Mouse (Mus musculus) hindbrain, embryonic 13.5 days (tissue): ENCODE data around the gene Dmwd. TPM values are rescaled to one million over a fixed set of nuclear protein-coding genes. Genes with fewer than 3 reads are reported as not detected.

Experiments used
- ATAC-seq: fragments of 200-750 bp; cut with Nextera tagmentation; 2 replicates; pipeline ENCODE4 v1.8.0; 2017; ENCODE audit warnings: moderate TSS enrichment; ENCODE audit not compliant: low FRiP score
- H3K27ac ChIP-seq: fragments of 300-500 bp; sonication (generic); 2 replicates; pipeline ENCODE4 v1.5.1; 2015; ENCODE audit warnings: inconsistent platforms, mild to moderate bottlenecking, moderate library complexity
- H3K27me3 ChIP-seq: fragments of 300-500 bp; sonication (generic); 2 replicates; pipeline ENCODE4 v1.6.1; 2015; ENCODE audit warnings: mild to moderate bottlenecking, inconsistent platforms
- H3K36me3 ChIP-seq: fragments of 300-500 bp; sonication (generic); 2 replicates; pipeline ENCODE4 v1.6.1; 2015; ENCODE audit warnings: mild to moderate bottlenecking, inconsistent platforms
- H3K4me1 ChIP-seq: fragments of 300-500 bp; sonication (generic); replicated peaks from 2 replicates; pipeline ENCODE4 v1.6.1; 2015; ENCODE audit warnings: inconsistent platforms
- H3K4me2 ChIP-seq: fragments of 300-500 bp; sonication (generic); 2 replicates; pipeline ENCODE4 v1.6.1; 2015; ENCODE audit warnings: inconsistent platforms, mild to moderate bottlenecking, moderate library complexity
- H3K4me3 ChIP-seq: fragments of 300-500 bp; sonication (generic); 2 replicates; pipeline ENCODE4 v1.5.1; 2015; ENCODE audit warnings: mild to moderate bottlenecking, inconsistent platforms
- H3K9ac ChIP-seq: fragments of 300-500 bp; sonication (generic); 2 replicates; pipeline ENCODE4 v1.6.1; 2015; ENCODE audit warnings: mild to moderate bottlenecking, inconsistent platforms
- H3K9me3 ChIP-seq: fragments of 300-500 bp; sonication (generic); 2 replicates; pipeline ENCODE4 v1.6.1; 2016; ENCODE audit warnings: inconsistent platforms
- WGBS: fragments of 180-500 bp; shearing (Covaris S2); methylation state at CpG from one replicate; pipeline ENCODE4 v1.1.7; 2015; 5-methylcytosine and 5-hydroxymethylcytosine counted together
- polyA plus RNA-seq: library from polyadenylated mRNA; unstranded; fragments of >200 nt; fragmentation: Nextera tagmentation; extraction: Ambion mirVana; gene quantifications from 2 replicates; pipeline ENCODE4 v1.2.1, GENCODE M21; 2015

Dmwd gene
- polyA plus RNA-seq, 1 experiment from 2014 or later: 25.6 TPM

DNA sequence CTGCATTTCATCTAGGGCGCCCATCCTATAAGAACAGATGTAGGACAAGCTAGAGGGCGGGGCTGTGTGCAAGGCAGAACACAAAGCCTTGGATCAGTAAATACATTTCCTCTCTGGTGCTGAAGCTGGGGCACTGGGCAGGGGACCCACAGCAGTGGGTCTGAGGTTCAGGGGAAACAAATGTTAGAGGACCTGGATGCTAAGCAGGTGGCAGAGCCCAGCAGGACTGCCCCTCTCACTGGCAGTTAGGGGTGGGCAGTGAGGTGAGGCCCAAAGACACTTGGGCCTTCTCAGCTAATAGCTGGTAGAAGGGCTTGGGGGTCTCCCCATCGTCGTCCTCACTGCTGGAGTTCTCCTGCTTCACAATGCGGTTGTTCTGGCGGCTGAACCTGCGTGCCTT, 22.8 kb downstream of the Dmwd start:
- Histone ChIP-seq H3K4me1 (peaks cover 35% of the 10 kb centered on the region), H3K27me3 (peaks cover 27% of the 10 kb centered on the region), H3K27ac (no peak overlapping the region), H3K4me3 (no peak overlapping the region), H3K4me2 (no peak overlapping the region), H3K9me3 (no peaks in the 10 kb centered on the region), H3K9ac (no peak overlapping the region), H3K36me3 (no peaks in the 10 kb centered on the region)
- no peak for ATAC-seq
- WGBS: 62% methylated on average over 7 of the region's 7 CpGs

DNA sequence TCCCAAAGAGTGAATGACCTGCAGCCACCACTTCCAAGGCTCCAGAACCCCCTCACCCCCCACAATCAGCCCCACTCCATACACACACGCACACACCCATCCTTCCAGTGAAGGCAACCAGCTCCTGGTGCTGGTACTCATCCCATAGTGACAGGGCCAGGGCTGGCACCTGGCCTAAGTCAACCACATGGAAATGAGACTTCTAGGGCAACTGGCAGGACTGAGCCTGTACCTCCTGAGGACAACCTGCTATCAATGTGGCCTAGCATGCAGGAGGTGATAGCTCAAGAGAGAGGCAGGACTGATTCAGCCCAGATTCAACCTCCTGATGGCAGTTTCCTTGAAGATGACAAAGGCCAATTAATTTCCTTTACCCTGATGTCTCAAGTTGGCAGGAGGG, 24.3 kb downstream of the Dmwd start:
- H3K27ac ChIP-seq: no peak overlapping the region
- no peaks in the 10 kb centered on the region for H3K9me3 ChIP-seq
- no peaks in the 10 kb centered on the region for H3K36me3 ChIP-seq
- no peak overlapping the region for H3K4me2 ChIP-seq
- no peak for ATAC-seq
- H3K9ac ChIP-seq: no peak overlapping the region
- WGBS: 91% methylated on average over 1 of the region's 1 CpGs
- H3K4me3 ChIP-seq: no peak overlapping the region
- H3K4me1 ChIP-seq: peaks cover 21% of the 10 kb centered on the region
- H3K27me3 ChIP-seq: peaks cover 13% of the 10 kb centered on the region

DNA sequence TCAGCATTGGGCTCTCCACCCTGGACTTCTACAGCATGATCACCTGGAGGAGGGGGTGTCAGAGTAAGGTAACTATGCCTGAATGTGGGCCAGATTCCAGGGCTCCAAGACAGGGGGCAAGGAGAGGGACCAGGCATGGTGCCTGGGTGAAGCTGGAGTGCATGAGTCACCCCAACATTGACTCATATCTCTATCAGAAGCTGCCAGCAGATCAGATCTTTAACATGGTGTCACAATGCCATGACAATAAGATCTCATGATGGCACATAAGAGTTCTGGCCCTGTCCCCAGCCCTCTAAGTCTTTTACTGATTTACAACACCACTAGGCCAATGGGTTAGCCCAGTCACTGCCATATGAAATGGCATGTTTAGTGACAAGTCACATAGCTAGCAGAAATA, 27.7 kb downstream of the Dmwd start:
- Histone ChIP-seq H3K27me3 (no peaks in the 10 kb centered on the region), H3K4me2 (no peak overlapping the region), H3K4me3 (no peak overlapping the region), H3K9ac (no peak overlapping the region), H3K9me3 (no peaks in the 10 kb centered on the region), H3K4me1 (no peaks in the 10 kb centered on the region; the same call in 1 of the 2 replicates), H3K36me3 (no peaks in the 10 kb centered on the region), H3K27ac (no peak overlapping the region)
- ATAC-seq: no peak

DNA sequence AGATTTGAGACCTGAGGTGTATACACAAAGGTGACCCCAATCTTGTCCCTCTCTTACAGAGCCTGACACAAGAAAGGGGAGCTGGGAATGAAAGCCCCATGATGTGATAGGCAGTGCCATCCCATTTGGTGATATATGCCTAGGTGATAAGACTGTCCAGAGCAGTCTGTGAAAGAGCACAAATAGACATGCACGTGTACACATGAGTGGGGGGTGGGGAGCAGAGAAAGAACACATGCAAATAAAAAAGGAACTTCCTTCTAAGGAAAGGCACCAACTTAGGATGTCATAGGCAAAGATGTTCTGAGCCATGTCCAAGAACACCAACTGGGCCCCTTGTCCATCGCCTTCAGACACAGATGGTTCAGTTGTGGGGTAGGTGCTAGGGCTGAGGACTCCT, 28.5 kb downstream of the Dmwd start:
- H3K27me3 ChIP-seq: no peaks in the 10 kb centered on the region
- no peak overlapping the region for H3K4me3 ChIP-seq
- no peak overlapping the region for H3K27ac ChIP-seq
- no peak overlapping the region for H3K9ac ChIP-seq
- ATAC-seq: no peak
- no peaks in the 10 kb centered on the region for H3K36me3 ChIP-seq
- 86% methylated on average over 2 of the region's 2 CpGs for WGBS
- no peak overlapping the region for H3K4me2 ChIP-seq
- H3K9me3 ChIP-seq: no peaks in the 10 kb centered on the region
- no peaks in the 10 kb centered on the region; the same call in 1 of the 2 replicates for H3K4me1 ChIP-seq

DNA sequence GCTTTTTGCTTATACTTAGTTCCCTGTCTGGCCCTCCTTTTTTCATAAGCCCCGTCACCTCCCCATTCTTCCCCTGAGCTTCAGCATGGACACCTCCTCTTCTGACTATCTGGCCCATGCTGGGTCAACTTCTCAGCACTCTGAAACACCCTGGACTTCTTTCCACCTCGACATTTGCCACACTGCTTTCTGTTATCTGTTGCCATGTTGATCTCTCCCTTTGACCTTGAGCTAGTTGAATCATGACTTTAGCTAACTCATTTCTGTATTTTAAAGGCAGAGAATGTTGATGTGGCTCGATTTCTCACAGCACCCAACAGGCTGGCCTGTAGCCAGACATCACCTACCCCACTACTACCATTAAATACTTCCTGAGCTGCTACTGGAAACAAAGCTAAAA, 31.4 kb downstream of the Dmwd start:
- no peak for ATAC-seq
- WGBS: 66% methylated on average over 3 of the region's 3 CpGs
- Histone ChIP-seq H3K4me3 (no peak overlapping the region), H3K4me1 (no peaks in the 10 kb centered on the region; the same call in 1 of the 2 replicates), H3K4me2 (no peak overlapping the region), H3K27ac (no peak overlapping the region), H3K27me3 (0 out of 2 replicates have a peak, but pooled peaks cover 2% of the 10 kb centered on the region), H3K9ac (no peak overlapping the region), H3K9me3 (no peaks in the 10 kb centered on the region), H3K36me3 (no peaks in the 10 kb centered on the region)

DNA sequence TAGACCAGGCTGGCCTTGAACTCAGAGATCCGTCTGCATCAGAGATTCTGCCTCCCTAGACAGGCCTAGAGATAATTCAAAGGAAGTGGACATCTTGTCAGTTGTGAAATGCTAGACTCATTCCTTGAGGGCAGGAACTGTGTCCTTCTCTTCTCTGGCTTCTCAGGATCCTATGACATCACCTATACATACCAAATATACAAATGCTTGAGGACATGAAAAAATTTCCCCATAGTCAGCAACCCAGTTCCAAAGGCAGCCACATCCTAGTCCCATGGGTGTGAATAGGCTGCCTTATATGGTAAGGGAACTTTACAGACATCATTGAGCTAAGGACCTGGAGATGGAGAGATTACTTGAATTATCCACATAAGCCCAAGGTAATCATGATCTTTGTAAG, 33.5 kb downstream of the Dmwd start:
- H3K4me3 ChIP-seq: no peak overlapping the region
- H3K4me2 ChIP-seq: no peak overlapping the region
- no peaks in the 10 kb centered on the region for H3K36me3 ChIP-seq
- no peaks in the 10 kb centered on the region for H3K9me3 ChIP-seq
- no peak overlapping the region for H3K9ac ChIP-seq
- H3K27ac ChIP-seq: no peak overlapping the region
- WGBS: 89% methylated on average over 1 of the region's 1 CpGs
- no peaks in the 10 kb centered on the region for H3K4me1 ChIP-seq
- no peak for ATAC-seq
- peaks cover 7% of the 10 kb centered on the region; the same call in 1 of the 2 replicates for H3K27me3 ChIP-seq

DNA sequence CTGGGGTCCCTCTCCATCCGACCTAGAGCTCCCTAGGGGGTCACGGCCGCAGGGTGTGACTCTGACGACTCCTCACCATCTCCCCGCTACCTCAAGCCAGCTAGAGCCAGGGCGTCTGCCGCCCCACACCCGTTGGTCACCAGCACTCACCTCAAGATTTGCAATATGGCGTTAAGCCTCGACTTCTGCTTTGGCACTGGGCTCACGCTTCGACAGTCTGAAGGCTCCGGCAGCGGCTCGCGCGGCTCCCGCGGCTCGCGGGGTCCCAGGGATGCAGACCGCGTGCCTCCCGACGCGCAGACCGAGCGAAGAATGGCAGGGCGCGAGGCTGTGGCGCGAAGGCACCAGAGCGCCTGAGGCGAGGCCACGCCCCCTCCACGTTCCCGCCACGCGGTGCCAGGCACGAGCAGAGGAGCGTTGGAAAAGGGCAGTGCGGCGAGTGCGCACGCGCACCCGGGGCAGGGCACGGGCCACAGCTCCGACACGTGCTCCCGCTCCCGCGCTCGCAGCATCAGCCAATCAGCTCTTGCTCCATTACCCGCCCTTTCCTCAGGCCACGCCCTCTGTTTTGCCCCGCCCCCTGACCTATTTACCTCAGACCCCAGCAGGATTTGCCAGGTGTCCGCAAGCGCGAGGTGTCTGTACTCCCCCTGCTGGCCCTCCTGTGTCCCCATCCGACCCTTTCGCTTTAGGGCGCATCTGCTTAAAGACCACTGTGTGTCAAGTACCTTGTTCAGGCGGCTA, 42.2 kb downstream of the Dmwd start, which contains the start of gene Gm4969:
Gene Gm4969 (minus strand): TSS at position 341 of the 744 bp plus-strand sequence.
- H3K27me3 ChIP-seq: peaks cover 12% of the 10 kb centered on the region
- peak within 1 kb of the TSS; percentile 56 for H3K4me2 ChIP-seq
- peak; percentile 50 for ATAC-seq
- H3K36me3 ChIP-seq: no peaks in the 10 kb centered on the region
- 19% methylated on average over 64 of the region's 64 CpGs for WGBS
- H3K4me1 ChIP-seq: peaks cover 27% of the 10 kb centered on the region
- peak within 1 kb of the TSS; percentile 15; the same call in 1 of the 2 replicates for H3K27ac ChIP-seq
- peak within 1 kb of the TSS; percentile 34 for H3K4me3 ChIP-seq
- H3K9me3 ChIP-seq: no peaks in the 10 kb centered on the region
- H3K9ac ChIP-seq: peak within 1 kb of the TSS; percentile 29; the same call in 1 of the 2 replicates

DNA sequence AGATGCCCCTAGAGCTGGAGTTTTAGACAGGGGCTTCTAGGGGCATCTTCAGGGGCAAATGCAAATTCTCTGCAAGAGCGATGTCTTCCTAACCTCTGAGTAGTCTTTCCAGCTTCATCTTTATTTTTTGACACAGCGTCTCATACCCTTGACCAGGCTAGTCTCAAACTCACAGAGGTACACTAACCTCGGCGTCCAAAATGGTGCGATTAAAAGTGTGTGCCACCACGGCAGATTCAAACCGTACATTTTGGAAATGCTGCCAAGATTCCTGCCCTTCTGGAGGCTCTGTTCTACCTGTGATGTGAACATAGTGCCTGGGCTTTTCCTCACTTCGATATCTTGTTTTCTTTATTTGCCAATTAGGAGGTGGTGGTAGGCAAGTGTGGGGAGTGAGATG, 43.1 kb downstream of the Dmwd start:
- no peaks in the 10 kb centered on the region for H3K9me3 ChIP-seq
- WGBS: 93% methylated on average over 8 of the region's 8 CpGs
- no peaks in the 10 kb centered on the region for H3K36me3 ChIP-seq
- H3K9ac ChIP-seq: no peak overlapping the region
- H3K4me2 ChIP-seq: 0 out of 2 replicates have a peak overlapping the region, but pooled peaks have one; percentile 87
- peaks cover 10% of the 10 kb centered on the region; the same call in 1 of the 2 replicates for H3K27me3 ChIP-seq
- peak; percentile 34 for ATAC-seq
- peaks cover 27% of the 10 kb centered on the region for H3K4me1 ChIP-seq
- H3K4me3 ChIP-seq: no peak overlapping the region
- peak overlapping the region; percentile 15; the same call in 1 of the 2 replicates for H3K27ac ChIP-seq

DNA sequence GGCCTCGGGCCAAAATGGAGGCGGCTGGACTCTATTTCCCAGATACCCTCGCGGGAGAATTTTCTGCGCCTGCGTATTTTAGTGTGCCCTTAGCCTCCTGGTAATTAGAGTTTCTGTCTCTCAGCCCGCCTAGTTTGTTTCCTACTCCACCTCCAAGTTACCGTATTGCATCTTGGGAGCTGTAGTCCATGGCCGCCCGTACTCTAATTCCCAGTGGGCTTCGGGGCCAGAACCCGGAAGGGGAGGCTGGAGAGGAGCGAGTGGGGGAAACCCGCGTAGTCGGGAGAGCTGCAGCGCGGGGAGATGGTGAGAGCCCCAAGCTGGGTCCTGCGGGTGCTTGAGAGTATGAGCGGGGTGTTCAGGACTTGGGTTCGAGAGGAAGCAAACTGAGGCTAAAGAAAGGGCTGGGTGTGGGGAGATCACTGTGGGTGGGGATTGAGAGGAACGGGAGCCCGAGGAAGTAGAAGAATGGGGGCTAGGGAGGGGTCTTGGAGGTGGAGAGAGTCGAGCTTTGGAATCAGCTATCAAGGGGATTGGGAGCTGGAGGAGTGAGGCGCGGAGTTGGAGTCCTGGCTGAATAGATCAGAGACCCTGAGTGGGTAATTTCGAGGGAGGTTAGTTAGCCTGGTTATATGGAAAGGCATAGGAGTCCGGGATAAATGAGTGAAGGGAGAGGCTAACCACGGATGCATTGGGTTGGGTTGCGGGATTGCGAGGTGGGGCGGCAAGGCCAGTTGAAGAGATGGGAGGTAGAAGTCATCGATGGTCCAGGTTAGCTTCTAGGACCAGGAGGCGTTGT, 43.8 kb downstream of the Dmwd start, which contains the start of gene Fbxo46:
Gene Fbxo46 (plus strand): TSS at position 229 of the 799 bp plus-strand sequence.
- Histone ChIP-seq H3K27me3 (peaks cover 10% of the 10 kb centered on the region; the same call in 1 of the 2 replicates), H3K36me3 (no peaks in the 10 kb centered on the region), H3K27ac (peak within 1 kb of the TSS; percentile 74), H3K4me2 (peak within 1 kb of the TSS; percentile 87), H3K9me3 (no peaks in the 10 kb centered on the region), H3K4me3 (peak within 1 kb of the TSS; percentile 70), H3K9ac (peak within 1 kb of the TSS; percentile 87), H3K4me1 (peaks cover 30% of the 10 kb centered on the region)
- ATAC-seq: peak; percentile 94
- 4% methylated on average over 34 of the region's 34 CpGs for whole genome bisulfite sequencing

DNA sequence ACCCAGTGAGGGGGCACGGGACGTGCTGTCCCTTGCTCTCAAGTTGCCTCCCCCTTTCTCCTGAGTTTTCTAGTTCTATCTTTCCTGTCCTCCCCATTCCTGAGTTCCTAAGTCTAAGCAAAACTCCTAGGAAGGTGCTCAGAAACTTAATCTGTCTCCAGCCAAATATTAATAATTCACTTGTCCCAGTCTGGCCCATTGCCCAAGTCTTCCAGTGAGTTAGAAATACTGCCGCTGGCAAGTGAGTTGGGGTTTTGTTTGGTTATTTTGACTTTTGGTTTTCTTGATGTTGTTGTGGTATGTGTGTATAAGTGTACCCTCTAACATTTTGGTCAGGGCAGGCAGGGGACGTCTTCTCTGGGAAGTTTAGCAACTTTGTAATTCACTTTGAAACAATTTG, 45.7 kb downstream of the Dmwd start:
- no peak overlapping the region for H3K27ac ChIP-seq
- H3K9ac ChIP-seq: no peak overlapping the region
- peaks cover 10% of the 10 kb centered on the region; the same call in 1 of the 2 replicates for H3K27me3 ChIP-seq
- WGBS: 96% methylated on average over 4 of the region's 4 CpGs
- H3K4me3 ChIP-seq: no peak overlapping the region
- H3K9me3 ChIP-seq: no peaks in the 10 kb centered on the region
- H3K4me2 ChIP-seq: no peak overlapping the region
- H3K4me1 ChIP-seq: peaks cover 31% of the 10 kb centered on the region
- no peak for ATAC-seq
- H3K36me3 ChIP-seq: 0 out of 2 replicates have a peak, but pooled peaks cover under 1% of the 10 kb centered on the region

DNA sequence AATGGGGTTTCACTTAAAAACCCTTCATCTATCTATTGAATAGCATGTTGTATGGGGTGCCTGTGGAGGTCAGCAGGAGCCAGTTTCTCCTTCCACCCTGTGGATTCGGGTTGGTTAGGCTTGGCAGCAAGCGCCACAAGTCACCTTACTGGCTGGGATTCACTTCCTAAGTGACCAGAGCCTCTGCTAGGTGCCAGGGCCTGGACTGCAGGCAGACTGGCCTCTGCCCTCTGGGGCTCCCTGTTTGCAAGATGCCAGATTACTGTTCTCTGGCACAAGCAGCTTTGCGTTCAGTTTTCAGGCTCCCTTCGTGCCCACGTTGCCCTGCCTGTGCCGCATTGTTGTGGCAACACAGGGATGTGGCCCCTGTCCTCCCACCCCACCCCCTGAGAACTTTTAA, 48.7 kb downstream of the Dmwd start:
- WGBS: 87% methylated on average over 6 of the region's 6 CpGs
- ATAC-seq: no peak
- peaks cover 25% of the 10 kb centered on the region for H3K4me1 ChIP-seq
- no peak overlapping the region for H3K4me3 ChIP-seq
- H3K4me2 ChIP-seq: no peak overlapping the region
- H3K9me3 ChIP-seq: no peaks in the 10 kb centered on the region
- H3K27ac ChIP-seq: no peak overlapping the region
- H3K9ac ChIP-seq: peak overlapping the region; percentile 55
- peaks cover 7% of the 10 kb centered on the region; the same call in 1 of the 2 replicates for H3K36me3 ChIP-seq
- no peaks in the 10 kb centered on the region for H3K27me3 ChIP-seq

DNA sequence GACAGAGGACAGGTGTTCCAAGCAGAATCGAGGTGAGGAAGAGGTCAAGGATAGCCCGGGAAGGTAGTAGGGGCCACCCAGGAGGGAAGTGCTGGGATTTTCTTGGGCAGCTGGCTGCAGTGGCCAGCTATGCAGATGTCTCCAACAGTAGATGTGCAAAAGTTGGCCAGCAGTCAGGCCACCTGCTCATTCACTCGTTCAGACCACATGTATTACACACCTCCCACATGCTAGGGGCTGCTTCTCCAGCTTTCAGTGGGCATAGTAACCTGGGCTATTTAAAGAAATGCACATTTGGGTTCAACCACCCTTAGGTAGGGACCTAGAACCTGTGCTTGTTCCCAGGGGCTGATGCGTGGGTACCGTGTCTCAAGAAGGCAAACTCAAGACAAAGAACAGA, 51.7 kb downstream of the Dmwd start:
- Histone ChIP-seq H3K27me3 (no peaks in the 10 kb centered on the region), H3K36me3 (peaks cover 11% of the 10 kb centered on the region; the same call in 1 of the 2 replicates), H3K27ac (no peak overlapping the region), H3K4me3 (no peak overlapping the region), H3K4me2 (no peak overlapping the region), H3K9ac (no peak overlapping the region; the same call in 1 of the 2 replicates), H3K9me3 (no peaks in the 10 kb centered on the region), H3K4me1 (peaks cover 26% of the 10 kb centered on the region)
- ATAC-seq: no peak
- WGBS: 94% methylated on average over 5 of the region's 5 CpGs
